8 mouse cellular contexts compared by ENCODE assay signal in genomic region chr13:33934743-33935142, GRCm38 (mm10). TPM values are rescaled to one million over a fixed set of nuclear protein-coding genes. Genes with fewer than 3 reads are reported as not detected.
DNase-seq lines count a peak whose midpoint lies in the region; ATAC-seq and TF ChIP-seq lines count a peak whose summit lies in the region.

No protein-coding gene starts in this region.

- peak overlapping the region; percentile 100 for H3K9ac ChIP-seq in heart, adult 2 months (ENCODE audit: low read depth, low read length)
- H3K9ac ChIP-seq in liver, embryonic 14.5 days (replicated peaks), result no peak overlapping the region

- peak overlapping the region; percentile 71 for H3K4me2 ChIP-seq in liver, embryonic 14.5 days (ENCODE audit: low read depth)

- peaks cover 32% of the 10 kb centered on the region for H3K36me3 ChIP-seq in heart, adult 2 months (ENCODE audit: control insufficient read depth, insufficient read depth, low read length)
- H3K36me3 ChIP-seq in liver, embryonic 14.5 days (replicated peaks; ENCODE audit: control insufficient read depth, insufficient read depth, low read depth), result no peaks in the 10 kb centered on the region

- TF ChIP-seq POLR2A in heart, adult 2 months (IDR thresholded peaks at IDR 0.05; ENCODE audit: insufficient read depth, low read depth, low read length), result no peak

- H3K79me2 ChIP-seq in heart, adult 2 months (replicated peaks; ENCODE audit: control insufficient read depth, insufficient read depth, low read length), result peaks cover 8% of the 10 kb centered on the region

- H3K4me3 ChIP-seq in heart, adult 2 months, result peak overlapping the region; percentile 92
- H3K4me3 ChIP-seq in liver, embryonic 14.5 days (ENCODE audit: insufficient read depth in 1 of 2, low read depth in 2 of 2, low read length in 2 of 2), result no peak overlapping the region

- TF ChIP-seq EP300 in heart, adult 2 months (IDR thresholded peaks at IDR 0.05; ENCODE audit: insufficient read depth, low read depth, low read length), result no peak
- TF ChIP-seq EP300 in liver, embryonic 14.5 days (IDR thresholded peaks at IDR 0.05; ENCODE audit: low read depth), result no peak

- intact Hi-C loops in gastrocnemius, postnatal 36 days (cut with DNase I), result no loop called here
- intact Hi-C loops in heart, adult 2 months (cut with DNase I), result no loop called here

- TF ChIP-seq CTCF in heart, adult 2 months (IDR thresholded peaks at IDR 0.05), result no peak
- no peak for TF ChIP-seq CTCF in liver, embryonic 14.5 days (IDR thresholded peaks at IDR 0.05; ENCODE audit: low read depth)

- peak overlapping the region; percentile 95 for H3K27ac ChIP-seq in heart, adult 2 months
- H3K27ac ChIP-seq in liver, embryonic 14.5 days, result no peak overlapping the region

- no peaks in the 10 kb centered on the region for H3K9me3 ChIP-seq in liver, embryonic 14.5 days (ENCODE audit: control insufficient read depth, low read length)

- WGBS in heart, adult 2 months, result 29% methylated on average over 6 of the region's 6 CpGs
- WGBS in liver, embryonic 14.5 days (ENCODE audit: insufficient replicate concordance), result 43% methylated on average over 6 of the region's 6 CpGs

- ATAC-seq in liver, embryonic 14.5 days (ENCODE audit: insufficient read depth), result no peak

- peak; percentile 47 for DNase-seq in gastrocnemius, adult 18-20 months (ENCODE audit: low spot score)
- DNase-seq in gastrocnemius, postnatal 36 days, result no peak
- peak; percentile 31 for DNase-seq in MEL-GATA-1-ER (ENCODE audit: extremely low read depth, low read depth)
- DNase-seq in heart, adult 2 months, result peak in 1 of 2 experiments; percentile 23
- DNase-seq in liver, embryonic 14.5 days (ENCODE audit: low read depth in 3 of 3, low spot score in 3 of 3), result no peak
- no peak for DNase-seq in retina, embryonic 14.5 days (ENCODE audit: low spot score)
- no peak for DNase-seq in right cerebral cortex, postnatal 14 days
- no peak for DNase-seq in spleen, postnatal 36 days (ENCODE audit: low spot score in 2 of 2)

- no peaks in the 10 kb centered on the region for H3K27me3 ChIP-seq in heart, adult 2 months (ENCODE audit: control insufficient read depth, insufficient read depth, low read length)
- no peaks in the 10 kb centered on the region; the same call in 1 of the 2 replicates for H3K27me3 ChIP-seq in liver, embryonic 14.5 days (ENCODE audit: control insufficient read depth, insufficient read depth, low read length)

- H3K4me1 ChIP-seq in heart, adult 2 months (ENCODE audit: control insufficient read depth, insufficient read depth, low read length), result peaks cover 8% of the 10 kb centered on the region
- peaks cover 0 to 5% of the 10 kb centered on the region in 2 experiments; a peak in 2 of 4 replicates for H3K4me1 ChIP-seq in liver, embryonic 14.5 days (replicated peaks; ENCODE audit: control insufficient read depth in 2 of 2, insufficient read depth in 2 of 2, low read length in 1 of 2)

RNA-seq across cellular contexts. Expression of gene Serpinb6c, which starts 29.2 kb away (rescaled TPM):
- total RNA-seq in gastrocnemius, adult 18-20 months (2021), result under 1 TPM in 1 of 2 experiments, not detected in 1; 0.52 TPM
- not detected for total RNA-seq in gastrocnemius, postnatal 36 days (2021)
- not detected for total RNA-seq in heart, adult 2 months (2021)
- not detected in 2 replicates for polyA plus RNA-seq in heart, adult 2 months (2012; rRNA removed)
- not detected in 2 replicates for polyA plus RNA-seq in liver, embryonic 14.5 days (2012; rRNA removed)
- polyA plus RNA-seq in liver, embryonic 14.5 days (2014; fragmentation: Nextera tagmentation; extraction: Ambion mirVana), result not detected in 2 replicates

RNA-seq across cellular contexts. Expression of gene Nqo2, which starts 29.7 kb away (rescaled TPM):
- total RNA-seq in gastrocnemius, adult 18-20 months (2021), result 10 to 100 TPM; 13.2 to 17.2 TPM
- total RNA-seq in gastrocnemius, postnatal 36 days (2021), result 10 to 100 TPM; 14.2 to 16.1 TPM
- total RNA-seq in heart, adult 2 months (2021), result 10 to 100 TPM; 38.0 to 45.4 TPM
- 14.4 and 39.8 TPM in 2 replicates for polyA plus RNA-seq in heart, adult 2 months (2012; rRNA removed)
- 7.3 and 12.0 TPM in 2 replicates for polyA plus RNA-seq in liver, embryonic 14.5 days (2012; rRNA removed)
- 25.0 and 27.4 TPM in 2 replicates for polyA plus RNA-seq in liver, embryonic 14.5 days (2014; fragmentation: Nextera tagmentation; extraction: Ambion mirVana)

Comparison
In these comparisons a context has a peak if more than half of its experiments do, and no peak if none do; other contexts are left out.
1. DNase-seq: peak in gastrocnemius, adult 18-20 months (single experiment) and MEL-GATA-1-ER (single experiment); none in gastrocnemius, postnatal 36 days (0 of 2), liver, embryonic 14.5 days (0 of 3), retina, embryonic 14.5 days (single experiment), right cerebral cortex, postnatal 14 days (single experiment) and spleen, postnatal 36 days (0 of 2).